12 mouse cellular contexts compared by ENCODE assay signal in the genomic region with DNA sequence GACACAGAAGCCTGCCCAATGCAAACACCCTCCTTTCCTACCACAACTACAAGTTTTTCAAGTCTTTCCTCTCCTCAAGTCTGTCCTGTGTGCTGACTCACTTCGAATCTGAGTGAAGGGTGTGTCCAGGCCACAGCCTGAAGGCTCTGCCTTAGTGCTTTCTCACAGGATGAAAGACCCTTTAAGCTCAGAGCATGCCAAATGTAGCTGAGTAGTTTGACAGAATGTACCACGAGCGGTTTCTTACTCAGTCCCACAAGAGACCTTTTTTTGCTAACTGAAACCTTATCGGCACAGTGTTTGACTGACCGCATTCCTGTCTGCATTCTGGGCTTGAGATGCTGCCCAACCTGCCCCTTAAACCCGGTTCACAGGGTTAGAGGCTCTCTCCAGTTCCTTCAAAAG.
A peak's percentile ranks its signal among the peaks of the same experiment; 100 is the strongest.
DNase-seq lines count a peak whose midpoint lies in the region; ATAC-seq and TF ChIP-seq lines count a peak whose summit lies in the region.
"Had no signal": no experiment of that assay in that cellular context is flagged by ENCODE, and none has a peak within 500 bp of the region (broad histone marks: within the 10 kb centered on the region; RNA-seq: fewer than 3 reads in every experiment).

No protein-coding gene starts in this region.

- H3K27me3 ChIP-seq in neural tube, embryonic 15.5 days (replicated peaks), result no peaks in the 10 kb centered on the region
- H3K27me3 ChIP-seq in forebrain, embryonic 15.5 days, result no peaks in the 10 kb centered on the region

- H3K4me2 ChIP-seq in neural tube, embryonic 15.5 days, result no peak overlapping the region
- H3K4me2 ChIP-seq in forebrain, embryonic 15.5 days (replicated peaks), result no peak overlapping the region

- peak overlapping the region; percentile 98 for H3K27ac ChIP-seq in bone marrow macrophage, adult 2 months (ENCODE audit: insufficient read depth, low read depth, low read length)
- no peak overlapping the region for H3K27ac ChIP-seq in neural tube, embryonic 15.5 days (replicated peaks)
- H3K27ac ChIP-seq in forebrain, embryonic 15.5 days (replicated peaks), result no peak overlapping the region

- no peaks in the 10 kb centered on the region for H3K9me3 ChIP-seq in neural tube, embryonic 15.5 days (replicated peaks)
- no peaks in the 10 kb centered on the region for H3K9me3 ChIP-seq in forebrain, embryonic 15.5 days

- H3K9ac ChIP-seq in neural tube, embryonic 15.5 days (replicated peaks), result no peak overlapping the region
- no peak overlapping the region for H3K9ac ChIP-seq in forebrain, embryonic 15.5 days (replicated peaks)

- TF ChIP-seq CTCF in bone marrow macrophage, adult 2 months (IDR thresholded peaks at IDR 0.05; ENCODE audit: low read depth, low read length), result no peak

- peak; percentile 95 to 96 for ATAC-seq in hematopoietic stem cell, adult 5-6 weeks (replicated peaks in 1 of 2; ENCODE audit: insufficient read depth in 1 of 2, low FRiP score in 2 of 2, low TSS enrichment in 1 of 2, low read depth in 1 of 2, poor library complexity in 2 of 2, severe bottlenecking in 2 of 2)
- peak; percentile 80 for ATAC-seq in megakaryocyte, adult 5-6 weeks (ENCODE audit: poor library complexity, severe bottlenecking)
- no peak for ATAC-seq in neural tube, embryonic 15.5 days (ENCODE audit: low FRiP score)
- ATAC-seq in forebrain, embryonic 15.5 days (replicated peaks), result no peak
- ATAC-seq: forebrain, embryonic 16.5 days had no signal

- WGBS in neural tube, embryonic 15.5 days, result 92% methylated on average over 6 of the region's 6 CpGs
- WGBS in forebrain, embryonic 15.5 days, result 89% methylated on average over 6 of the region's 6 CpGs

- DNase-seq in heart, adult 11 months, result peak; percentile 87
- no peak for DNase-seq in heart, adult 8-10 months (ENCODE audit: low spot score)
- DNase-seq in ovary, postnatal 36 days (ENCODE audit: low spot score), result no peak
- DNase-seq: cerebellum, adult 18-20 months; kidney, postnatal 36 days; spleen, adult 18-20 months had no signal

- peaks cover 35% of the 10 kb centered on the region for H3K4me1 ChIP-seq in bone marrow macrophage, adult 2 months (ENCODE audit: control insufficient read depth, insufficient read depth, low read length)
- no peaks in the 10 kb centered on the region for H3K4me1 ChIP-seq in neural tube, embryonic 15.5 days
- no peaks in the 10 kb centered on the region for H3K4me1 ChIP-seq in forebrain, embryonic 15.5 days

- no peak overlapping the region for H3K4me3 ChIP-seq in bone marrow macrophage, adult 2 months (ENCODE audit: insufficient read depth, low read length)
- no peak overlapping the region for H3K4me3 ChIP-seq in neural tube, embryonic 15.5 days (replicated peaks)
- no peak overlapping the region for H3K4me3 ChIP-seq in forebrain, embryonic 15.5 days

- no peak for TF ChIP-seq POLR2A in bone marrow macrophage, adult 2 months (IDR thresholded peaks at IDR 0.05; ENCODE audit: borderline replicate concordance, low read depth, low read length)

- H3K36me3 ChIP-seq in neural tube, embryonic 15.5 days, result no peaks in the 10 kb centered on the region
- no peaks in the 10 kb centered on the region for H3K36me3 ChIP-seq in forebrain, embryonic 15.5 days

Comparison
In these comparisons a context has a peak if more than half of its experiments do, and no peak if none do; other contexts are left out.
1. ATAC-seq: peak in hematopoietic stem cell, adult 5-6 weeks (2 of 2) and megakaryocyte, adult 5-6 weeks (single experiment); none in neural tube, embryonic 15.5 days (single experiment) and forebrain, embryonic 15.5 days (single experiment).